Mouse (Mus musculus) neural tube, embryonic 15.5 days (tissue): ENCODE data around the gene Tmem198. TPM values are rescaled to one million over a fixed set of nuclear protein-coding genes. Genes with fewer than 3 reads are reported as not detected.

Source experiments
- ATAC-seq: fragments of 200-750 bp; cut with Nextera tagmentation; 2 replicates; pipeline ENCODE4 v1.8.0; 2017; ENCODE audit warnings: mild to moderate bottlenecking, moderate TSS enrichment, moderate library complexity; ENCODE audit not compliant: low FRiP score
- H3K27ac ChIP-seq: fragments of 300-500 bp; sonication (generic); replicated peaks from 2 replicates; pipeline ENCODE4 v1.5.1; 2015; ENCODE audit warnings: mild to moderate bottlenecking, inconsistent platforms
- H3K27me3 ChIP-seq: fragments of 300-500 bp; sonication (generic); replicated peaks from 2 replicates; pipeline ENCODE4 v1.6.1; 2015; ENCODE audit warnings: inconsistent platforms
- H3K36me3 ChIP-seq: fragments of 300-500 bp; sonication (generic); 2 replicates; pipeline ENCODE4 v1.6.1; 2015; ENCODE audit warnings: inconsistent platforms
- H3K4me1 ChIP-seq: fragments of 300-500 bp; sonication (generic); 2 replicates; pipeline ENCODE4 v1.6.1; 2015; ENCODE audit warnings: inconsistent platforms
- H3K4me2 ChIP-seq: fragments of 300-500 bp; sonication (generic); 2 replicates; pipeline ENCODE4 v1.6.1; 2015; ENCODE audit warnings: inconsistent platforms, mild to moderate bottlenecking, moderate library complexity
- H3K4me3 ChIP-seq: fragments of 300-500 bp; sonication (generic); replicated peaks from 2 replicates; pipeline ENCODE4 v1.5.1; 2015; ENCODE audit warnings: mild to moderate bottlenecking, inconsistent platforms
- H3K9ac ChIP-seq: fragments of 300-500 bp; sonication (generic); replicated peaks from 2 replicates; pipeline ENCODE4 v1.6.1; 2015; ENCODE audit warnings: mild to moderate bottlenecking, inconsistent platforms
- H3K9me3 ChIP-seq: fragments of 300-500 bp; sonication (generic); replicated peaks from 2 replicates; pipeline ENCODE4 v1.6.1; 2016; ENCODE audit warnings: inconsistent platforms
- WGBS: fragments of 180-500 bp; shearing (Covaris S2); methylation state at CpG from one replicate; pipeline ENCODE4 v1.1.7; 2015; ENCODE audit warnings: mixed read lengths; 5-methylcytosine and 5-hydroxymethylcytosine counted together
- polyA plus RNA-seq: library from polyadenylated mRNA; unstranded; fragments of >200 nt; fragmentation: Nextera tagmentation; extraction: Ambion mirVana; gene quantifications from 2 replicates; pipeline ENCODE4 v1.2.1, GENCODE M21; 2015

Tmem198 gene
- polyA plus RNA-seq, 1 experiment from 2014 or later, result 50.7 TPM

GRCm38 (mm10) chr1:75445751-75446611 lies 33.4 kb upstream of the Tmem198 start:
- H3K4me1 ChIP-seq, result peaks cover 91% of the 10 kb centered on the region
- H3K4me3 ChIP-seq, result no peak overlapping the region
- H3K27me3 ChIP-seq, result peaks cover 7% of the 10 kb centered on the region
- under 1% methylated on average over 22 of the region's 22 CpGs for WGBS
- no peaks in the 10 kb centered on the region for H3K9me3 ChIP-seq
- H3K9ac ChIP-seq, result no peak overlapping the region; the same call in 1 of the 2 replicates
- H3K27ac ChIP-seq, result peak overlapping the region; percentile 49
- H3K4me2 ChIP-seq, result peak overlapping the region; percentile 77
- ATAC-seq, result peak; percentile 10; the same call in 1 of the 2 replicates
- no peaks in the 10 kb centered on the region for H3K36me3 ChIP-seq

GRCm38 (mm10) chr1:75446656-75447055 lies 32.7 kb upstream of the Tmem198 start:
- no peak overlapping the region; the same call in 1 of the 2 replicates for H3K9ac ChIP-seq
- ATAC-seq, result no peak

GRCm38 (mm10) chr1:75447265-75448051 lies 31.9 kb upstream of the Tmem198 start:
- 8% methylated on average over 10 of the region's 10 CpGs for WGBS
- no peaks in the 10 kb centered on the region for H3K36me3 ChIP-seq
- H3K4me1 ChIP-seq, result peaks cover 96% of the 10 kb centered on the region
- ATAC-seq, result 0 out of 2 replicates have a peak, but pooled peaks have one; percentile 6
- H3K4me2 ChIP-seq, result peak overlapping the region; percentile 77
- peaks cover 12% of the 10 kb centered on the region for H3K27me3 ChIP-seq
- no peak overlapping the region for H3K4me3 ChIP-seq
- H3K9ac ChIP-seq, result 0 out of 2 replicates have a peak overlapping the region, but pooled peaks have one; percentile 20
- peak overlapping the region; percentile 49 for H3K27ac ChIP-seq
- H3K9me3 ChIP-seq, result no peaks in the 10 kb centered on the region

More at GRCm38 (mm10) chr1:75446656-75447055, 32.7 kb upstream of the Tmem198 start:
- no peaks in the 10 kb centered on the region for H3K9me3 ChIP-seq
- H3K27me3 ChIP-seq, result peaks cover 12% of the 10 kb centered on the region
- H3K4me1 ChIP-seq, result peaks cover 96% of the 10 kb centered on the region
- no peak overlapping the region for H3K4me3 ChIP-seq
- peak overlapping the region; percentile 49 for H3K27ac ChIP-seq
- H3K4me2 ChIP-seq, result peak overlapping the region; percentile 77
- H3K36me3 ChIP-seq, result no peaks in the 10 kb centered on the region
- 5% methylated on average over 18 of the region's 20 CpGs for WGBS

GRCm38 (mm10) chr1:75448052-75448431 lies 31.3 kb upstream of the Tmem198 start:
- 4% methylated on average over 7 of the region's 7 CpGs for WGBS
- Histone ChIP-seq H3K9ac (no peak overlapping the region; the same call in 1 of the 2 replicates), H3K4me3 (no peak overlapping the region), H3K27me3 (peaks cover 12% of the 10 kb centered on the region), H3K27ac (peak overlapping the region; percentile 49), H3K9me3 (no peaks in the 10 kb centered on the region), H3K4me1 (peaks cover 96% of the 10 kb centered on the region), H3K36me3 (no peaks in the 10 kb centered on the region), H3K4me2 (peak overlapping the region; percentile 77)
- ATAC-seq, result no peak

DNA sequence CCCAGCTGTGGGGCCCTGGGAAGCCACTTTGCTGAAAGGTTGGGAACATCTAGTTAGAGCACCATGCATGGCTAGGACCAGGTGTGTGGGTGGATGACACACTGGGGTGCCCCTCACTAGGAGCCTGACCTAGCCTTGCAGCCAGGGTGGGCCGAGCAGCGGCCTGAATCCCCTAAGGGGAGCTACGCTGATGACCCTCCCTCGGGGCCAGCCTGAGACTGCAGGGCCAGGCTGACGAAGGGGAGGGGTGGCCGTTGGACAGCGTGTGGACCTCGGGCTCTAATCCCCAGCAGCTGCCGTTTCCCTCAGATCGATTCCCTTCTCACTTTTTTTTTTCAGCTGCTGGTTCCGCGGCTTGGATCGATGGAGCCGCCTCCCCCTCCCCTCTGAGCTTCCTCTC lies 30.4 kb upstream of the Tmem198 start:
- Histone ChIP-seq H3K4me1 (peaks cover 88% of the 10 kb centered on the region), H3K9me3 (no peaks in the 10 kb centered on the region), H3K4me3 (peak overlapping the region; percentile 8; the same call in 1 of the 2 replicates), H3K36me3 (no peaks in the 10 kb centered on the region), H3K4me2 (peak overlapping the region; percentile 77), H3K9ac (peak overlapping the region; percentile 36), H3K27me3 (peaks cover 12% of the 10 kb centered on the region), H3K27ac (peak overlapping the region; percentile 65; the same call in 1 of the 2 replicates)
- WGBS, result 5% methylated on average over 14 of the region's 14 CpGs
- no peak for ATAC-seq

GRCm38 (mm10) chr1:75449377-75450135 lies 29.8 kb upstream of the Tmem198 start:
- H3K9ac ChIP-seq, result peak overlapping the region; percentile 52
- H3K27ac ChIP-seq, result peak overlapping the region; percentile 71
- peaks cover 12% of the 10 kb centered on the region for H3K27me3 ChIP-seq
- H3K4me3 ChIP-seq, result peak overlapping the region; percentile 41
- WGBS, result 4% methylated on average over 8 of the region's 8 CpGs
- H3K36me3 ChIP-seq, result no peaks in the 10 kb centered on the region
- H3K4me2 ChIP-seq, result peak overlapping the region; percentile 77
- H3K4me1 ChIP-seq, result peaks cover 86% of the 10 kb centered on the region
- no peaks in the 10 kb centered on the region for H3K9me3 ChIP-seq
- ATAC-seq, result no peak

DNA sequence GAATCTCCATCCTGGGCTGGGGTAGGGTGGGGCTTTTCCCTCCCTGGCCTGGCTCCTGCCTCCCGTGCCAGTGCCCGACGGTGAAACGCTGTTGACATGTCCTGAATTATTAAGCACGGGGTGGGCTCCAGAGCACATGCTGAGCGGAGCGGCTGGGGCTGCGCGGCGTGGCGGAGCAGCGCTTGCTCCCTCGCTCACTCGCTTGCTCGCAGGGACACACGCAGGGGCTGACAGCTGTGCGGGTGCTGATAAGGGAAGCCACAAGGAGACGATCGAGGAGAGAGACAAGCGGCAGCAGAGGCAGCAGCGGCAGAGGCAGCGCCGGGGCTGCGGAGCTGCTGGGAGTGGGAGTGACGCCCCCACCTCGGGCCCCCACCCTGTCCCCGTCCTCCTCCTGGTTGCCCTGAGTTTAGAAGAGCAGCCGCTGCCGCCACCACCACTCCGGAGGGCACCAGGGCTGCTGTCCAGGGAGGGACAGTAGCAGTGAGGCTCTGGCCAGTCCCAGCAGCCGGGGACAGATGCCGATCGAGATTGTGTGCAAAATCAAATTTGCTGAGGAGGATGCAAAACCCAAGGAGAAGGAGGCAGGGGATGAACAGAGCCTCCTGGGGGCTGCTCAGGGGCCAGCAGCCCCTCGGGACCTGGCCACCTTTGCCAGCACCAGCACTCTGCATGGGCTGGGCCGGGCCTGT lies 28.9 kb upstream of the Tmem198 start, which contains the start of gene Asic4:
Asic4 (plus strand) TSS at position 123 of the 692 bp plus-strand sequence.
- no peaks in the 10 kb centered on the region for H3K9me3 ChIP-seq
- 1% methylated on average over 35 of the region's 35 CpGs for WGBS
- peak within 1 kb of the TSS; percentile 41 for H3K4me3 ChIP-seq
- no peaks in the 10 kb centered on the region for H3K36me3 ChIP-seq
- no peak for ATAC-seq
- H3K4me1 ChIP-seq, result peaks cover 83% of the 10 kb centered on the region
- H3K9ac ChIP-seq, result peak within 1 kb of the TSS; percentile 52
- peaks cover 12% of the 10 kb centered on the region for H3K27me3 ChIP-seq
- peak within 1 kb of the TSS; percentile 71 for H3K27ac ChIP-seq
- peak within 1 kb of the TSS; percentile 77 for H3K4me2 ChIP-seq

GRCm38 (mm10) chr1:75451900-75452299 lies 27.4 kb upstream of the Tmem198 start:
- H3K9ac ChIP-seq, result 0 out of 2 replicates have a peak overlapping the region, but pooled peaks have one; percentile 6
- H3K36me3 ChIP-seq, result no peaks in the 10 kb centered on the region
- H3K4me3 ChIP-seq, result peak overlapping the region; percentile 41
- H3K27me3 ChIP-seq, result peaks cover 12% of the 10 kb centered on the region
- ATAC-seq, result no peak
- 50% methylated on average over 3 of the region's 5 CpGs for WGBS
- peaks cover 83% of the 10 kb centered on the region for H3K4me1 ChIP-seq
- H3K9me3 ChIP-seq, result no peaks in the 10 kb centered on the region
- H3K4me2 ChIP-seq, result peak overlapping the region; percentile 77
- H3K27ac ChIP-seq, result peak overlapping the region; percentile 71; the same call in 1 of the 2 replicates

DNA sequence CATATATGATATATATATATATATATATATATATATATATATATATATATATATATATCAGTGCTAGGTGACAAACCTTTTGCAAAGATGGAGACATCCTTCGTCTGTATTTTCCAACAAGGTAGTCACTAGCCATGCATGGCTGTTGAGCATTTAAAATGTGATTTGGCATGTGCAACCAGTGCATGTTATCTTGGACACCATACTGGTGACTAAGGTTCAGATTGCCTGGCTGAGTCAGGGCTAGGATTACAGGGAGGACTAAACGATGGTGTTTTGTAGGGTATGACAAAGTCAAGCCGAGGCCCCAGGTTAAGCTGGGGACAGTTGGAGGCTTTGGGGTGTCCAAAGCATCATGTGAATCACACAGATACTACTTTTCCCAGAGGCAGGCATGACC lies 23.9 kb upstream of the Tmem198 start:
- Histone ChIP-seq H3K9me3 (no peaks in the 10 kb centered on the region), H3K27me3 (peaks cover 13% of the 10 kb centered on the region), H3K36me3 (no peaks in the 10 kb centered on the region), H3K4me2 (peak overlapping the region; percentile 10; the same call in 1 of the 2 replicates), H3K4me1 (peaks cover 76% of the 10 kb centered on the region), H3K4me3 (no peak overlapping the region), H3K27ac (no peak overlapping the region; the same call in 1 of the 2 replicates), H3K9ac (no peak overlapping the region)
- no peak for ATAC-seq
- WGBS, result 77% methylated on average over 3 of the region's 3 CpGs

- no peaks in the 10 kb centered on the region for H3K9me3 ChIP-seq
- no peak overlapping the region for H3K9ac ChIP-seq
- peaks cover 9% of the 10 kb centered on the region for H3K27me3 ChIP-seq
- 6% methylated on average over 5 of the region's 5 CpGs for WGBS
- no peaks in the 10 kb centered on the region for H3K36me3 ChIP-seq
- H3K4me3 ChIP-seq, result no peak overlapping the region
- peaks cover 71% of the 10 kb centered on the region for H3K4me1 ChIP-seq
- peak; percentile 29 for ATAC-seq
- H3K4me2 ChIP-seq, result peak overlapping the region; percentile 10; the same call in 1 of the 2 replicates
- H3K27ac ChIP-seq, result no peak overlapping the region; the same call in 1 of the 2 replicates
Observed at GRCm38 (mm10) chr1:75455948-75456347, 23.4 kb upstream of the Tmem198 start.
